Mouse (Mus musculus): ENCODE measurements around the gene Psma6. TPM values are rescaled to one million over a fixed set of nuclear protein-coding genes. Genes with fewer than 3 reads are reported as not detected.
"Not testable (repeated sequence)": the region's sequence is repeated elsewhere in the genome, so short reads cannot be mapped to it uniquely, and the experiment has no call there.

The Psma6 gene
- polyA plus RNA-seq, 1 experiment from 2014 or later, result 448 TPM

GRCm38 (mm10) chr12:55387788-55388465 lies 3.9 kb downstream of the Psma6 start:
- Histone ChIP-seq H3K27ac (replicated peaks; ENCODE audit: low read depth, low read length) (no peak overlapping the region), H3K9ac (replicated peaks; ENCODE audit: low read length) (no peak overlapping the region), H3K27me3 (ENCODE audit: control insufficient read depth, insufficient read depth, low read length) (no peaks in the 10 kb centered on the region), H3K9me3 (ENCODE audit: control insufficient read depth, low read length) (no peaks in the 10 kb centered on the region), H3K4me1 (ENCODE audit: control insufficient read depth, insufficient read depth, low read length) (no peaks in the 10 kb centered on the region), H3K4me3 (replicated peaks; ENCODE audit: low read depth, low read length) (no peak overlapping the region), H3K4me2 (ENCODE audit: low read length) (no peak overlapping the region), H3K36me3 (ENCODE audit: control insufficient read depth, insufficient read depth, low read length) (no peaks in the 10 kb centered on the region)
- 74% methylated on average over 11 of the region's 11 CpGs for WGBS
- DNase-seq (no peak), ATAC-seq (ENCODE audit: low FRiP score, low TSS enrichment) (no peak)

DNA sequence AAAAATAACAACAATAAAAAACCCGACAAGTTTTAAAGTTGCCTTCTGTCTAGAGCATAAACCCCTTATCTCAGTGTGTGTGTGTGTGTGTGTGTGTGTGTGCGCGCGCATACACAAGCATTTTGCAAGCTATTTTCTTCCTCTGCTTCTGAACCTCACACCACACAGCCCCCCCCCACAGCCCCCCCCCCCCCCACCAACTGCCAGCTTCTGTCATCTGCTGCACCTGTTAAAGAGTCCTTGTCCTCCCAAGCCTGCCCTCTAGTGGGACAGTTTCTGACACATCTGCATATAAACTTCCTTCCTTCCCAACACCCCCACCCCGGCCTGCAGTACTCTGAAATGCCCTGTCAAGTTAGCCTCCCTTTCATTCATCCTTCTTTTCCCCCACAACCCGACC lies 4.5 kb downstream of the Psma6 start:
- peak; percentile 50 for DNase-seq
- no peaks in the 10 kb centered on the region for H3K27me3 ChIP-seq (ENCODE audit: control insufficient read depth, insufficient read depth, low read length)
- no peak overlapping the region for H3K4me2 ChIP-seq (ENCODE audit: low read length)
- H3K9me3 ChIP-seq (ENCODE audit: control insufficient read depth, low read length), result no peaks in the 10 kb centered on the region
- no peak overlapping the region for H3K27ac ChIP-seq (replicated peaks; ENCODE audit: low read depth, low read length)
- no peaks in the 10 kb centered on the region for H3K4me1 ChIP-seq (ENCODE audit: control insufficient read depth, insufficient read depth, low read length)
- WGBS, result 70% methylated on average over 6 of the region's 6 CpGs
- H3K4me3 ChIP-seq (replicated peaks; ENCODE audit: low read depth, low read length), result no peak overlapping the region
- H3K36me3 ChIP-seq (ENCODE audit: control insufficient read depth, insufficient read depth, low read length), result no peaks in the 10 kb centered on the region
- no peak for ATAC-seq (ENCODE audit: low FRiP score, low TSS enrichment)
- no peak overlapping the region for H3K9ac ChIP-seq (replicated peaks; ENCODE audit: low read length)

GRCm38 (mm10) chr12:55389132-55390081 lies 5.4 kb downstream of the Psma6 start:
- no peak overlapping the region for H3K4me2 ChIP-seq (ENCODE audit: low read length)
- no peak for ATAC-seq (ENCODE audit: low FRiP score, low TSS enrichment)
- 85% methylated on average over 17 of the region's 17 CpGs for WGBS

DNA sequence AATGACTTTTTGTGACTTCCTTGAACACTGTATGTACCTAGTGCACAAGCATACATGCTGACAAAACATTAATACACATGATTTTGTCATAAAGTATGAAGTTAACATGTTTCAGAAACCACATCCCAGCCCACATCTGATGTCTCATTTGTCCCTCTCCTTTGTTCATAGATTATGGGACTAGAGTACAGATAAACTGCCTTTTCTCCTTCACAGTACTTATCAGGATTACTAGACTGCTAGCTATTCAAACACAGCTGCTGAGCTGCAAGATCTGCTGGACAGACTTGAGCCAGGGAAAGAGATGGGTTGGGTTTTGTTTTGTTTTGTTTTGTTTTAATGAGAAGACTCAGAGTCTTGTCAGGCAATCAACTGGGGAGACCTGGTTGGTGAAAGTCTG lies 8.1 kb downstream of the Psma6 start:
- ATAC-seq (ENCODE audit: low FRiP score, low TSS enrichment) (no peak), DNase-seq (no peak)
- Histone ChIP-seq H3K4me2 (ENCODE audit: low read length) (no peak overlapping the region), H3K4me1 (ENCODE audit: control insufficient read depth, insufficient read depth, low read length) (no peaks in the 10 kb centered on the region), H3K9ac (replicated peaks; ENCODE audit: low read length) (no peak overlapping the region), H3K36me3 (ENCODE audit: control insufficient read depth, insufficient read depth, low read length) (no peaks in the 10 kb centered on the region), H3K27ac (replicated peaks; ENCODE audit: low read depth, low read length) (no peak overlapping the region), H3K9me3 (ENCODE audit: control insufficient read depth, low read length) (no peaks in the 10 kb centered on the region), H3K27me3 (ENCODE audit: control insufficient read depth, insufficient read depth, low read length) (no peaks in the 10 kb centered on the region), H3K4me3 (replicated peaks; ENCODE audit: low read depth, low read length) (no peak overlapping the region)

More at GRCm38 (mm10) chr12:55389132-55390081, 5.4 kb downstream of the Psma6 start:
- Histone ChIP-seq H3K27ac (replicated peaks; ENCODE audit: low read depth, low read length) (no peak overlapping the region), H3K4me3 (replicated peaks; ENCODE audit: low read depth, low read length) (no peak overlapping the region), H3K9me3 (ENCODE audit: control insufficient read depth, low read length) (no peaks in the 10 kb centered on the region), H3K4me1 (ENCODE audit: control insufficient read depth, insufficient read depth, low read length) (no peaks in the 10 kb centered on the region), H3K27me3 (ENCODE audit: control insufficient read depth, insufficient read depth, low read length) (no peaks in the 10 kb centered on the region), H3K9ac (replicated peaks; ENCODE audit: low read length) (no peak overlapping the region), H3K36me3 (ENCODE audit: control insufficient read depth, insufficient read depth, low read length) (no peaks in the 10 kb centered on the region)
- no peak for DNase-seq

DNA sequence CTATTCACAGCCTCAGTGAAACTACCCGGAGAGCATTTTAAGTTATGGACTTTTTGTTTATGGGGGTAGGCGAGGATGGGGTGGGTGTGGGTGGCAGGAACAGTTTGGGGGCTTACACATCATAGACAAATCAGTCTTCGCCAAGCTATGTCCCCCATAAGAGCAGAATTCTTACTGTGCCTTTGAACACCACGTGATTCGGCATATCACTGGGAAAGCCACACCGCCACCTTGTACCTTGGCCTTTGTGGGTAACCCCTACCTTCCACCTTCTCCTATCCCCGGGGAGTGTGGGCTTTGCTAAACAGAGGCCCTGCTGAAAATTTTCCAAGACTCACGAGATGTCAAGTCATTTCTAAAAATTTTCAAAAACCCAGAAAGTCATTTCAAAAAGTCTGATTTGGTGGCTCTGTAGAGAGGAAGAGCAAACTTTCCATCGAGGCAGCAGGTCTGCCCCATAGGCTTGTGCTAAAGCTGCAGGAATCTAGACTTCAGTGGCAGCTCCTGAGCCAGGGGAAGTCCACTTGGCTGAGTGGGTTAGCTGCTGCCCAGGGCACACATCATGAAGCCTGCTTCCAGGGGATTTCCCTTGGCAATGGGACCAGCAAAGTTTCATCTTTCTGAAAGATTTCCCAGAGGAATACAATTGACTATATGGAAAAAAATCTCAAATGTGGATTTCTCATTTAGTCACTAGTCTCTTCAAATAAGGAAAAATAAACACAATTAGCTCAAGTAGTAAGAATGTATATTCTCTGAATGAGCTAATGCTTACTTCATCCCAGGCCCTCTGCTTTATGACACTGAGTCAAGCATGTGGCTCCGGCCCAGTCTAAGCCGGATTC lies 8.9 kb downstream of the Psma6 start:
- H3K36me3 ChIP-seq (ENCODE audit: control insufficient read depth, insufficient read depth, low read length), result no peaks in the 10 kb centered on the region
- H3K9me3 ChIP-seq (ENCODE audit: control insufficient read depth, low read length), result no peaks in the 10 kb centered on the region
- no peak overlapping the region for H3K27ac ChIP-seq (replicated peaks; ENCODE audit: low read depth, low read length)
- no peak overlapping the region for H3K9ac ChIP-seq (replicated peaks; ENCODE audit: low read length)
- ATAC-seq (ENCODE audit: low FRiP score, low TSS enrichment) (no peak), DNase-seq (no peak)
- no peaks in the 10 kb centered on the region for H3K27me3 ChIP-seq (ENCODE audit: control insufficient read depth, insufficient read depth, low read length)
- no peak overlapping the region for H3K4me2 ChIP-seq (ENCODE audit: low read length)
- no peak overlapping the region for H3K4me3 ChIP-seq (replicated peaks; ENCODE audit: low read depth, low read length)
- 85% methylated on average over 11 of the region's 11 CpGs for WGBS
- 0 out of 2 replicates have a peak, but pooled peaks cover 5% of the 10 kb centered on the region for H3K4me1 ChIP-seq (ENCODE audit: control insufficient read depth, insufficient read depth, low read length)

DNA sequence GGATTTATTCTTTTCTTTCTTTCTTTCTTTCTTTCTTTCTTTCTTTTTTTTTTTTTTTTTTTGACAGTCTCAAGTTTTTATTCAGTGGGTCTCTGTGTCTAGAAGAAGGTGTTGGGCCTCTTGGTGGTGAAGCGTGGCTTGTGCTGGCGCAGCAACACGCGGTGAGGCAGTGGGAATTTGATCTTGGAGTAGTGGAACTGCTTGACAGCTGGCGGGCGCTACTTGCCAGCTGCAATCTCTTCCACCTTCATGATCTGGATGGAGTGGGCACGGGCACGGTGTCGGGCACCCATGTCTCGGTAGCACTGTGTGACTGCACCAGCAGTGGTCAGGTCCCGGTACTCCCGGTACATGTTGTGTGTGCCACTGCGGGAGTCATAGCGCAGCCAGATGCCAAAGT lies 11.6 kb downstream of the Psma6 start:
- ATAC-seq (ENCODE audit: low FRiP score, low TSS enrichment); H3K9ac ChIP-seq (replicated peaks; ENCODE audit: low read length); H3K4me2 ChIP-seq (ENCODE audit: low read length); H3K4me3 ChIP-seq (replicated peaks; ENCODE audit: low read depth, low read length); H3K27me3 ChIP-seq (ENCODE audit: control insufficient read depth, insufficient read depth, low read length); H3K36me3 ChIP-seq (ENCODE audit: control insufficient read depth, insufficient read depth, low read length); H3K9me3 ChIP-seq (ENCODE audit: control insufficient read depth, low read length); DNase-seq; H3K27ac ChIP-seq (replicated peaks; ENCODE audit: low read depth, low read length): not testable (repeated sequence)
- WGBS, result 95% methylated on average over 14 of the region's 14 CpGs
- H3K4me1 ChIP-seq (ENCODE audit: control insufficient read depth, insufficient read depth, low read length), result peaks cover 17% of the 10 kb centered on the region

DNA sequence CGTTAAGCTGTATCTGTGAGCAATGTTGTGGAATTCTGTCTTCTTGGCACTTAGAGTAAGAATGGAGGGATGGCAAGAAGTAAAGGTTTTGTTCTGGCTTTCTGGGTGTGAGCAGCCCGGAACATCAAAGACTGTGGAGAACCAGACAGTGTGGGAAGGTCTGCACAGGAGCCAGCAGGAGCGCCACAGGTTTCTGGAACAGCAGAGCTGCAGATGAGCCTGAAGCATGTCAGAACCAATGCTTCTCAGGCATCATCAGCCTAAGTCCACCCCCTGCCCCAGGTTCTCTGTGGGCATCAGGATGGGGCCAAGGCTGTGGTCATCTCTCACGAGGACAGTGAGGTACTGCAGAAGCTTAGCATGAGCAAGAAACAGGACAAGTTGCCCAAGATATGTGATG lies 12.5 kb downstream of the Psma6 start:
- no peak overlapping the region for H3K27ac ChIP-seq (replicated peaks; ENCODE audit: low read depth, low read length)
- no peak overlapping the region for H3K4me2 ChIP-seq (ENCODE audit: low read length)
- 90% methylated on average over 4 of the region's 4 CpGs for WGBS
- no peak for DNase-seq
- no peaks in the 10 kb centered on the region for H3K27me3 ChIP-seq (ENCODE audit: control insufficient read depth, insufficient read depth, low read length)
- no peaks in the 10 kb centered on the region for H3K36me3 ChIP-seq (ENCODE audit: control insufficient read depth, insufficient read depth, low read length)
- no peaks in the 10 kb centered on the region for H3K9me3 ChIP-seq (ENCODE audit: control insufficient read depth, low read length)
- no peak for ATAC-seq (ENCODE audit: low FRiP score, low TSS enrichment)
- peaks cover 17% of the 10 kb centered on the region for H3K4me1 ChIP-seq (ENCODE audit: control insufficient read depth, insufficient read depth, low read length)
- H3K9ac ChIP-seq (replicated peaks; ENCODE audit: low read length), result no peak overlapping the region
- H3K4me3 ChIP-seq (replicated peaks; ENCODE audit: low read depth, low read length), result no peak overlapping the region

DNA sequence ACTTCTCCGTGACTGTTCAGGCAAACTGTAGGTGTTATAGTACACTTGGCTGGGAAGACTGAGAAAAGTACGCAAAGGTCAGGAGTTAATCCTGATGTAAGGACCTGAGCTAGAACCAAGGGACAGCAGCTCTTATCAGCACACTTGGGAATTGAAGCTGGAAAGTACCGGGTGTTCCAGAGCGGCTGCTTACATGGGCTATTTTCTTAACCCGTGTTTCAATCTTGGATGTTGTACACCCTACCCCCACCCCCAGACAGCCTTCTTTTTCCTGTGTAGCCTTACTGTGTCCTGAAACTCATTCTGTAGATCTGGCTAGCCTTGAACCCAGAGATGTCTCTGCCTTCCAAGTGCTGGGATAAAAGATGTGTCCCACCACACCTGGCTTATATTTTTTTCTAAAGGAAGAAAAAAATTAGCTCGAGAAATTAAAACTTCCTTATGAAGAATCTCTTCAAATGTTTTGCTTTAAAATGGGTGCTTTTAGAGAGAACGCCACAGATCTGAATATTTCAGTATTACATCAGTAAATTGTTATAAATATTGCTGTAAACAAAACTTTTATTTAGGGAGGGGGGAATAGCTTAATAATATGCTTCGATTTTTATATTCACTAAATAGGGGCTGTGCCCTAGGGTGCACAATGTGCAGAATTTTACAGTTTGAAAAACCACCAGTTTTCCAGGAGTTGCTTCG lies 13.7 kb downstream of the Psma6 start:
- Histone ChIP-seq H3K4me1 (ENCODE audit: control insufficient read depth, insufficient read depth, low read length) (peaks cover 17% of the 10 kb centered on the region), H3K27me3 (ENCODE audit: control insufficient read depth, insufficient read depth, low read length) (no peaks in the 10 kb centered on the region), H3K4me2 (ENCODE audit: low read length) (peak overlapping the region; percentile 97), H3K4me3 (replicated peaks; ENCODE audit: low read depth, low read length) (peak overlapping the region; percentile 98), H3K9me3 (ENCODE audit: control insufficient read depth, low read length) (no peaks in the 10 kb centered on the region), H3K9ac (replicated peaks; ENCODE audit: low read length) (peak overlapping the region; percentile 90), H3K36me3 (ENCODE audit: control insufficient read depth, insufficient read depth, low read length) (no peaks in the 10 kb centered on the region), H3K27ac (replicated peaks; ENCODE audit: low read depth, low read length) (peak overlapping the region; percentile 89)
- no peak for DNase-seq
- 69% methylated on average over 9 of the region's 9 CpGs for WGBS
- no peak for ATAC-seq (ENCODE audit: low FRiP score, low TSS enrichment)

All from midbrain, embryonic 14.5 days (tissue).